Mouse (Mus musculus): ENCODE measurements around the gene Mroh2a. TPM values are rescaled to one million over a fixed set of nuclear protein-coding genes. Genes with fewer than 3 reads are reported as not detected.
A peak's percentile ranks its signal among the peaks of the same experiment; 100 is the strongest.

The Mroh2a gene
- 1.0 and 1.3 TPM in 2 replicates for polyA plus RNA-seq (2016; fragmentation: Nextera tagmentation; extraction: Ambion mirVana)

GRCm38 (mm10) chr1:88226670-88227379, at the start of gene Mroh2a:
Gene Mroh2a (plus strand): TSS chr1:88226986.
- ATAC-seq (ENCODE audit: low FRiP score): no peak

GRCm38 (mm10) chr1:88179657-88180056, 47.1 kb upstream of the Mroh2a start:
- 77% methylated on average over 1 of the region's 1 CpGs for WGBS
- H3K9me3 ChIP-seq (replicated peaks): peaks cover 20% of the 10 kb centered on the region
- no peak for ATAC-seq (ENCODE audit: low FRiP score)
- no peak overlapping the region for H3K9ac ChIP-seq
- H3K4me1 ChIP-seq: no peaks in the 10 kb centered on the region
- no peaks in the 10 kb centered on the region for H3K36me3 ChIP-seq
- no peak overlapping the region for H3K4me3 ChIP-seq
- no peak overlapping the region for H3K4me2 ChIP-seq (replicated peaks)
- no peaks in the 10 kb centered on the region for H3K27me3 ChIP-seq
- H3K27ac ChIP-seq: no peak overlapping the region

More at GRCm38 (mm10) chr1:88226670-88227379, at the start of gene Mroh2a:
- Histone ChIP-seq H3K9ac (no peak within 1 kb of the TSS), H3K4me3 (no peak within 1 kb of the TSS), H3K9me3 (replicated peaks) (peaks cover 70% of the 10 kb centered on the region), H3K36me3 (no peaks in the 10 kb centered on the region), H3K27ac (no peak within 1 kb of the TSS), H3K4me2 (replicated peaks) (no peak within 1 kb of the TSS), H3K27me3 (no peaks in the 10 kb centered on the region), H3K4me1 (no peaks in the 10 kb centered on the region)
- WGBS: 53% methylated on average over 5 of the region's 5 CpGs

- Histone ChIP-seq H3K4me3 (no peak overlapping the region), H3K9me3 (replicated peaks) (0 out of 2 replicates have a peak, but pooled peaks cover 3% of the 10 kb centered on the region), H3K27me3 (no peaks in the 10 kb centered on the region), H3K4me2 (replicated peaks) (no peak overlapping the region), H3K27ac (no peak overlapping the region), H3K4me1 (no peaks in the 10 kb centered on the region), H3K36me3 (no peaks in the 10 kb centered on the region), H3K9ac (no peak overlapping the region)
- 85% methylated on average over 5 of the region's 5 CpGs for WGBS
- no peak for ATAC-seq (ENCODE audit: low FRiP score)
These were observed 40.4 kb upstream of the Mroh2a start for GRCm38 (mm10) chr1:88186325-88186935.

- Histone ChIP-seq H3K27me3 (no peaks in the 10 kb centered on the region), H3K9me3 (replicated peaks) (no peaks in the 10 kb centered on the region), H3K36me3 (no peaks in the 10 kb centered on the region), H3K27ac (no peak overlapping the region), H3K9ac (no peak overlapping the region), H3K4me3 (no peak overlapping the region), H3K4me2 (replicated peaks) (no peak overlapping the region), H3K4me1 (no peaks in the 10 kb centered on the region)
- ATAC-seq (ENCODE audit: low FRiP score): no peak
- 57% methylated on average over 3 of the region's 3 CpGs for WGBS
These were observed 34.6 kb upstream of the Mroh2a start for GRCm38 (mm10) chr1:88192136-88192535.

- ATAC-seq (ENCODE audit: low FRiP score): no peak
- no peaks in the 10 kb centered on the region for H3K27me3 ChIP-seq
- no peaks in the 10 kb centered on the region for H3K9me3 ChIP-seq (replicated peaks)
- 86% methylated on average over 1 of the region's 1 CpGs for WGBS
- no peak overlapping the region for H3K4me3 ChIP-seq
- no peak overlapping the region for H3K27ac ChIP-seq
- H3K4me2 ChIP-seq (replicated peaks): no peak overlapping the region
- no peak overlapping the region for H3K9ac ChIP-seq
- no peaks in the 10 kb centered on the region for H3K36me3 ChIP-seq
- no peaks in the 10 kb centered on the region for H3K4me1 ChIP-seq
These were observed 31.1 kb upstream of the Mroh2a start for GRCm38 (mm10) chr1:88195687-88196086.

- Histone ChIP-seq H3K36me3 (no peaks in the 10 kb centered on the region), H3K4me1 (no peaks in the 10 kb centered on the region), H3K9ac (no peak overlapping the region), H3K4me3 (no peak overlapping the region), H3K4me2 (replicated peaks) (no peak overlapping the region), H3K27me3 (no peaks in the 10 kb centered on the region), H3K27ac (no peak overlapping the region), H3K9me3 (replicated peaks) (no peaks in the 10 kb centered on the region)
- WGBS: 80% methylated on average over 3 of the region's 3 CpGs
- ATAC-seq (ENCODE audit: low FRiP score): no peak
These were observed 29.3 kb upstream of the Mroh2a start for GRCm38 (mm10) chr1:88197443-88197842.

- Histone ChIP-seq H3K36me3 (no peaks in the 10 kb centered on the region), H3K9ac (no peak overlapping the region), H3K9me3 (replicated peaks) (no peaks in the 10 kb centered on the region; the same call in 1 of the 2 replicates), H3K4me2 (replicated peaks) (no peak overlapping the region), H3K27me3 (no peaks in the 10 kb centered on the region), H3K4me3 (no peak overlapping the region), H3K4me1 (peaks cover under 1% of the 10 kb centered on the region; the same call in 1 of the 2 replicates), H3K27ac (no peak overlapping the region)
- ATAC-seq (ENCODE audit: low FRiP score): no peak
- 69% methylated on average over 2 of the region's 2 CpGs for WGBS
These were observed 26.8 kb upstream of the Mroh2a start for GRCm38 (mm10) chr1:88199996-88200395.

- 91% methylated on average over 7 of the region's 7 CpGs for WGBS
- Histone ChIP-seq H3K36me3 (no peaks in the 10 kb centered on the region), H3K27me3 (no peaks in the 10 kb centered on the region), H3K27ac (no peak within 1 kb of the TSS), H3K4me2 (replicated peaks) (no peak within 1 kb of the TSS), H3K4me3 (no peak within 1 kb of the TSS), H3K4me1 (peaks cover 6% of the 10 kb centered on the region), H3K9ac (no peak within 1 kb of the TSS), H3K9me3 (replicated peaks) (no peaks in the 10 kb centered on the region; the same call in 1 of the 2 replicates)
- ATAC-seq (ENCODE audit: low FRiP score): no peak
These were observed 26.3 kb upstream of the Mroh2a start, which contains the start of gene Ugt1a2 for GRCm38 (mm10) chr1:88200456-88200855. Gene Ugt1a2 (plus strand): TSS chr1:88200601.

GRCm38 (mm10) chr1:88205294-88205922, 21.4 kb upstream of the Mroh2a start, which contains the start of gene Dnajb3:
Gene Dnajb3 (minus strand): TSS chr1:88205782.
- no peaks in the 10 kb centered on the region; the same call in 1 of the 2 replicates for H3K9me3 ChIP-seq (replicated peaks)
- no peaks in the 10 kb centered on the region for H3K36me3 ChIP-seq
- H3K4me2 ChIP-seq (replicated peaks): peak within 1 kb of the TSS; percentile 75
- H3K9ac ChIP-seq: peak within 1 kb of the TSS; percentile 67
- H3K4me1 ChIP-seq: peaks cover 6% of the 10 kb centered on the region
- WGBS: 5% methylated on average over 55 of the region's 62 CpGs
- H3K27ac ChIP-seq: peak within 1 kb of the TSS; percentile 48; the same call in 1 of the 2 replicates
- no peaks in the 10 kb centered on the region for H3K27me3 ChIP-seq
- peak within 1 kb of the TSS; percentile 46 for H3K4me3 ChIP-seq
- peak; percentile 100 for ATAC-seq (ENCODE audit: low FRiP score)

- H3K27me3 ChIP-seq: no peaks in the 10 kb centered on the region
- H3K9ac ChIP-seq: no peak overlapping the region
- no peak overlapping the region for H3K4me2 ChIP-seq (replicated peaks)
- H3K9me3 ChIP-seq (replicated peaks): peaks cover 7% of the 10 kb centered on the region
- H3K4me3 ChIP-seq: no peak overlapping the region
- no peak for ATAC-seq (ENCODE audit: low FRiP score)
- peaks cover 6% of the 10 kb centered on the region for H3K4me1 ChIP-seq
- H3K36me3 ChIP-seq: no peaks in the 10 kb centered on the region
- 88% methylated on average over 2 of the region's 2 CpGs for WGBS
- H3K27ac ChIP-seq: no peak overlapping the region
These were observed 19.8 kb upstream of the Mroh2a start for GRCm38 (mm10) chr1:88206843-88207479.

GRCm38 (mm10) chr1:88211812-88212211, 15.0 kb upstream of the Mroh2a start, which contains the start of gene Ugt1a1:
Gene Ugt1a1 (plus strand): TSS chr1:88211959.
- Histone ChIP-seq H3K4me2 (replicated peaks) (no peak within 1 kb of the TSS), H3K9ac (no peak within 1 kb of the TSS), H3K9me3 (replicated peaks) (peaks cover 52% of the 10 kb centered on the region), H3K4me1 (no peaks in the 10 kb centered on the region), H3K27me3 (no peaks in the 10 kb centered on the region), H3K4me3 (no peak within 1 kb of the TSS), H3K27ac (no peak within 1 kb of the TSS), H3K36me3 (no peaks in the 10 kb centered on the region)
- WGBS: 70% methylated on average over 8 of the region's 8 CpGs
- peak; percentile 14; the same call in 1 of the 2 replicates for ATAC-seq (ENCODE audit: low FRiP score)
